Mouse (Mus musculus) right cerebral cortex, postnatal 14 days (tissue): Measurements from ENCODE around the gene Tmed5.
"Not testable (repeated sequence)": the region's sequence is repeated elsewhere in the genome, so short reads cannot be mapped to it uniquely, and the experiment has no call there.

Experiments used
- DNase-seq: peaks from one replicate; pipeline ENCODE4 v3.0.0; 2022

The Tmed5 gene

GRCm38 (mm10) chr5:108132441-108133243, at the start of gene Tmed5, which contains the start of gene Ccdc18:
Tmed5 (minus strand) TSS chr5:108132620.
Ccdc18 (plus strand) TSS chr5:108132875.
- peak; percentile 97 for DNase-seq

- no peak for DNase-seq
Measured at GRCm38 (mm10) chr5:108163695-108164094, 31.3 kb upstream of the Tmed5 start.

GRCm38 (mm10) chr5:108160796-108161195, 28.4 kb upstream of the Tmed5 start:
- DNase-seq, result no peak

- DNase-seq, result no peak
Measured at GRCm38 (mm10) chr5:108152592-108152991, 20.2 kb upstream of the Tmed5 start.

GRCm38 (mm10) chr5:108131849-108132440, 475 bp downstream of the Tmed5 start:
- DNase-seq, result no peak

- no peak for DNase-seq
Measured at GRCm38 (mm10) chr5:108120221-108120900, 12.1 kb downstream of the Tmed5 start.

- DNase-seq, result no peak
Measured at GRCm38 (mm10) chr5:108117693-108118092, 14.7 kb downstream of the Tmed5 start.

GRCm38 (mm10) chr5:108109346-108109745, 23.1 kb downstream of the Tmed5 start:
- no peak for DNase-seq

- DNase-seq, result no peak
Measured at GRCm38 (mm10) chr5:108104306-108104705, 28.1 kb downstream of the Tmed5 start.

- DNase-seq, result no peak
Measured at GRCm38 (mm10) chr5:108100196-108100595, 32.2 kb downstream of the Tmed5 start.

- no peak for DNase-seq
Measured at GRCm38 (mm10) chr5:108097676-108098075, 34.7 kb downstream of the Tmed5 start.

GRCm38 (mm10) chr5:108092731-108093130, 39.7 kb downstream of the Tmed5 start:
- DNase-seq, result not testable (repeated sequence)

- DNase-seq, result no peak
Measured at GRCm38 (mm10) chr5:108085440-108085839, 47.0 kb downstream of the Tmed5 start.

- no peak for DNase-seq
Measured at GRCm38 (mm10) chr5:108082380-108082779, 50.0 kb downstream of the Tmed5 start.

- DNase-seq, result no peak
Measured at GRCm38 (mm10) chr5:108079603-108080002, 52.8 kb downstream of the Tmed5 start.

GRCm38 (mm10) chr5:108076833-108077540, 55.4 kb downstream of the Tmed5 start:
- DNase-seq, result no peak

- no peak for DNase-seq
Measured at GRCm38 (mm10) chr5:108076241-108076640, 56.2 kb downstream of the Tmed5 start.

GRCm38 (mm10) chr5:108072301-108072700, 60.1 kb downstream of the Tmed5 start:
- no peak for DNase-seq

GRCm38 (mm10) chr5:108065465-108066411, 66.7 kb downstream of the Tmed5 start, which contains the start of gene Mtf2:
Mtf2 (plus strand) TSS chr5:108065674.
- peak; percentile 95 for DNase-seq

- DNase-seq, result no peak
Measured at GRCm38 (mm10) chr5:108060413-108060812, 72.0 kb downstream of the Tmed5 start.
